In the genomic region with DNA sequence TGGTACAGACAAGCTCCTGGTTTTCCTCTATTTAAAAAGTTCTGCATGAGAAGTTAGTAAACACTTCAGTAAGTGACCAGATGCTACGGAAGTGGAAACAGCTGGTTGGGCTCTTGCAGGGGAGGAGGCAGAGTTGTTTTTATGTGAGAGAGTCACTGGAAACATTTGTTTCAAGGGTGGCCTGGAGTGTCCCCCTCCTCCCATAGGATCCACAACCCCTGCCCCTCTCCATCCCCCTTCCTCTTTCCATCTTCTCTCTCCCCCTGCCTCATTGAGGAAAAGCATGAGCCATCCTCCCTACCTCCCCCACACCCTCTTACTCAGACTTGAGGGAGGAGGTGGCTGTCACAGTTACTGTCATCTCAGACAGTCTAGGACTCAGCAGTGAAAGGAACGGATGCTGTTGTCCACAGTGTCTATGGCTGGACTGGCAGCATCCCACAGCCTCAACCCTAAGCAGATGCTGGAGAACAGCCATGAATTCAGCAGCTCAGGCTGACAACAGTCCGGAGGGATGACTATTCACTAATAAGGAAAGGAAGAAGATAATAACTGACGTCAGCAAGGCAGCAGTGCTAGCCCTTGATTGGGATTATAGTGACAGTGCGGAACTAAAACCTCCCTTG, we compare ENCODE assay signal across 8 mouse cellular contexts.
A peak's percentile ranks its signal among the peaks of the same experiment; 100 is the strongest.
DNase-seq lines count a peak whose midpoint lies in the region; ATAC-seq lines count a peak whose summit lies in the region.

No protein-coding gene starts in this region.

- 33% methylated on average over 5 of the region's 5 CpGs for WGBS in heart, embryonic 11.5 days (ENCODE audit: insufficient replicate concordance)
- 44% methylated on average over 5 of the region's 5 CpGs for WGBS in midbrain, embryonic 16.5 days

- no peak overlapping the region for H3K4me2 ChIP-seq in heart, embryonic 11.5 days
- no peak overlapping the region for H3K4me2 ChIP-seq in midbrain, embryonic 16.5 days (ENCODE audit: low read length)

- no peaks in the 10 kb centered on the region for H3K36me3 ChIP-seq in heart, embryonic 11.5 days (ENCODE audit: control insufficient read depth, insufficient read depth, low read length)
- no peaks in the 10 kb centered on the region for H3K36me3 ChIP-seq in midbrain, embryonic 16.5 days (ENCODE audit: control insufficient read depth, insufficient read depth, low read length)

- no peaks in the 10 kb centered on the region for H3K27me3 ChIP-seq in heart, embryonic 11.5 days (ENCODE audit: control insufficient read depth, insufficient read depth, low read length)
- no peaks in the 10 kb centered on the region for H3K27me3 ChIP-seq in midbrain, embryonic 16.5 days (ENCODE audit: control insufficient read depth, insufficient read depth, low read depth, low read length)

- no peaks in the 10 kb centered on the region for H3K9me3 ChIP-seq in heart, embryonic 11.5 days (replicated peaks; ENCODE audit: control insufficient read depth, low read length)
- H3K9me3 ChIP-seq in midbrain, embryonic 16.5 days (replicated peaks; ENCODE audit: control insufficient read depth, low read length, poor library complexity, severe bottlenecking) = no peaks in the 10 kb centered on the region

- no peak overlapping the region for H3K4me3 ChIP-seq in heart, embryonic 11.5 days (ENCODE audit: low read depth, low read length)
- H3K4me3 ChIP-seq in midbrain, embryonic 16.5 days (ENCODE audit: low read depth, low read length) = no peak overlapping the region

- no peak for ATAC-seq in heart, embryonic 11.5 days (replicated peaks; ENCODE audit: insufficient number of reproducible peaks, low FRiP score, low TSS enrichment)
- peak; percentile 51 for ATAC-seq in midbrain, embryonic 16.5 days

- peak overlapping the region; percentile 50; the same call in 1 of the 2 replicates for H3K27ac ChIP-seq in heart, embryonic 11.5 days (ENCODE audit: low read depth, low read length)
- no peak overlapping the region for H3K27ac ChIP-seq in midbrain, embryonic 16.5 days (ENCODE audit: low read length)

- H3K4me1 ChIP-seq in heart, embryonic 11.5 days (ENCODE audit: control insufficient read depth, insufficient read depth, low read length) = 0 out of 2 replicates have a peak, but pooled peaks cover 12% of the 10 kb centered on the region
- H3K4me1 ChIP-seq in midbrain, embryonic 16.5 days (ENCODE audit: control insufficient read depth, insufficient read depth, low read length) = no peaks in the 10 kb centered on the region

- no peak overlapping the region for H3K9ac ChIP-seq in heart, embryonic 11.5 days (ENCODE audit: low read depth, low read length)
- H3K9ac ChIP-seq in midbrain, embryonic 16.5 days (ENCODE audit: low read depth, low read length) = no peak overlapping the region

- DNase-seq in adrenal gland, postnatal 10 days = peak; percentile 12
- no peak for DNase-seq in adrenal gland, postnatal 25 days
- DNase-seq in brain, adult 2 months (ENCODE audit: low read depth, low spot score) = peak; percentile 52
- peak; percentile 77 for DNase-seq in kidney, postnatal 10 days
- DNase-seq in spleen, postnatal 10 days (ENCODE audit: low spot score in 2 of 2) = no peak
- DNase-seq in thymus, postnatal 0 days (ENCODE audit: low spot score) = no peak

Comparison
In these comparisons a context has a peak if more than half of its experiments do, and no peak if none do; other contexts are left out.
1. DNase-seq: peak in adrenal gland, postnatal 10 days (single experiment), brain, adult 2 months (single experiment) and kidney, postnatal 10 days (single experiment); none in adrenal gland, postnatal 25 days (single experiment), spleen, postnatal 10 days (0 of 2) and thymus, postnatal 0 days (single experiment).